Mouse (Mus musculus) kidney, embryonic 15.5 days (tissue): ENCODE measurements at regions not wholly inside any gene's neighbourhood (a gene's known extent, or its start where the extent isn't known, plus 50 kb on each side); places are given as distances from the start of the nearest gene placed in this dataset.

Experiments used
- ATAC-seq: fragments of 200-750 bp; cut with Nextera tagmentation; replicated peaks from 2 replicates; pipeline ENCODE4 v1.8.0; 2017; ENCODE audit warnings: moderate TSS enrichment; ENCODE audit not compliant: low FRiP score
- H3K27ac ChIP-seq: fragments of 300-500 bp; sonication (generic); 2 replicates; pipeline ENCODE4 v1.5.1; 2015; ENCODE audit warnings: mild to moderate bottlenecking, inconsistent platforms
- H3K27me3 ChIP-seq: fragments of 300-500 bp; sonication (generic); 2 replicates; pipeline ENCODE4 v1.6.1; 2015; ENCODE audit warnings: inconsistent platforms
- H3K36me3 ChIP-seq: fragments of 300-500 bp; sonication (generic); 2 replicates; pipeline ENCODE4 v1.6.1; 2015; ENCODE audit warnings: inconsistent platforms
- H3K4me1 ChIP-seq: fragments of 300-500 bp; sonication (generic); 2 replicates; pipeline ENCODE4 v1.6.1; 2015; ENCODE audit warnings: inconsistent platforms
- H3K4me2 ChIP-seq: fragments of 300-500 bp; sonication (generic); 2 replicates; pipeline ENCODE4 v1.6.1; 2015; ENCODE audit warnings: moderate library complexity, mild to moderate bottlenecking, inconsistent platforms
- H3K4me3 ChIP-seq: fragments of 300-500 bp; sonication (generic); replicated peaks from 2 replicates; pipeline ENCODE4 v1.5.1; 2015; ENCODE audit warnings: mild to moderate bottlenecking, inconsistent platforms
- H3K9ac ChIP-seq: fragments of 300-500 bp; sonication (generic); 2 replicates; pipeline ENCODE4 v1.6.1; 2015; ENCODE audit warnings: mild to moderate bottlenecking, inconsistent platforms
- H3K9me3 ChIP-seq: fragments of 300-500 bp; sonication (generic); replicated peaks from 2 replicates; pipeline ENCODE4 v1.6.1; 2016; ENCODE audit warnings: inconsistent platforms
- WGBS: fragments of 180-500 bp; shearing (Covaris S2); methylation state at CpG from one replicate; pipeline ENCODE4 v1.1.7; 2015; ENCODE audit warnings: mixed read lengths; 5-methylcytosine and 5-hydroxymethylcytosine counted together

DNA sequence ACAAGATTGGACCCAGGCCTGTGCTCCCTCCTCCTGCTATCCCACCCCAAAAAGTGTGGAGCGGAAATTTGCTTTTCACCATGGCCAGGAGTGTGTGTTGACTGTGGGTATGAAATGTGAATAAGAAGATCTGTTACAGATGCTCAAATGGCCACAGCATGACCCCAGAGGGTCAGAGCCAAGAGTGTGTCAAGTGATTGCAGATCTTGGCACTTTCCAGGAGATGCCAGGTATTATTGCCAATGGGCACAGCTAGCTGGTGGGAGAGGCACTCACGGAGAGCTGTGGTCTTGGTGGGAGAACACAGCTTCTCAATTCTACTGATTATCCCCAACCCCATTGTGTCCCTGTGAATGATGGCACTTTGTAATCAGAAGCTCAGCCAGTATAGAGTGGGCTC is 62.7 kb downstream of the Smim20 start:
- Histone ChIP-seq H3K9me3 (no peaks in the 10 kb centered on the region), H3K36me3 (no peaks in the 10 kb centered on the region), H3K4me3 (no peak overlapping the region), H3K27ac (no peak overlapping the region), H3K4me1 (0 out of 2 replicates have a peak, but pooled peaks cover 5% of the 10 kb centered on the region), H3K27me3 (peaks cover 6% of the 10 kb centered on the region), H3K9ac (no peak overlapping the region), H3K4me2 (no peak overlapping the region)
- ATAC-seq = no peak
- 91% methylated on average over 2 of the region's 2 CpGs for WGBS

GRCm38 (mm10) chr5:53336704-53337103 is 69.8 kb downstream of the Smim20 start:
- no peak for ATAC-seq
- Histone ChIP-seq H3K4me2 (no peak overlapping the region), H3K9ac (no peak overlapping the region), H3K4me1 (no peaks in the 10 kb centered on the region), H3K9me3 (no peaks in the 10 kb centered on the region), H3K27ac (no peak overlapping the region), H3K4me3 (no peak overlapping the region), H3K27me3 (no peaks in the 10 kb centered on the region), H3K36me3 (no peaks in the 10 kb centered on the region)
- 84% methylated on average over 6 of the region's 6 CpGs for WGBS

- Histone ChIP-seq H3K27ac (no peak overlapping the region), H3K4me1 (no peaks in the 10 kb centered on the region), H3K27me3 (no peaks in the 10 kb centered on the region), H3K4me3 (no peak overlapping the region), H3K4me2 (no peak overlapping the region), H3K36me3 (no peaks in the 10 kb centered on the region), H3K9ac (no peak overlapping the region), H3K9me3 (no peaks in the 10 kb centered on the region)
- WGBS = 30% methylated on average over 3 of the region's 3 CpGs
- ATAC-seq = no peak
Measured at GRCm38 (mm10) chr5:53337816-53338215, 70.9 kb downstream of the Smim20 start.

GRCm38 (mm10) chr5:53345164-53345563 is 78.3 kb downstream of the Smim20 start:
- Histone ChIP-seq H3K9ac (no peak overlapping the region), H3K9me3 (no peaks in the 10 kb centered on the region), H3K36me3 (no peaks in the 10 kb centered on the region), H3K4me2 (no peak overlapping the region), H3K4me3 (no peak overlapping the region), H3K4me1 (peaks cover 12% of the 10 kb centered on the region), H3K27me3 (no peaks in the 10 kb centered on the region), H3K27ac (no peak overlapping the region)
- no peak for ATAC-seq
- 83% methylated on average over 8 of the region's 8 CpGs for WGBS

GRCm38 (mm10) chr5:53346028-53346427 is 79.1 kb downstream of the Smim20 start:
- H3K4me2 ChIP-seq = no peak overlapping the region
- H3K9ac ChIP-seq = no peak overlapping the region
- no peak overlapping the region for H3K27ac ChIP-seq
- ATAC-seq = no peak
- peaks cover 12% of the 10 kb centered on the region for H3K4me1 ChIP-seq
- WGBS = 55% methylated on average over 8 of the region's 8 CpGs
- no peaks in the 10 kb centered on the region for H3K9me3 ChIP-seq
- H3K4me3 ChIP-seq = no peak overlapping the region
- no peaks in the 10 kb centered on the region for H3K36me3 ChIP-seq
- H3K27me3 ChIP-seq = no peaks in the 10 kb centered on the region

DNA sequence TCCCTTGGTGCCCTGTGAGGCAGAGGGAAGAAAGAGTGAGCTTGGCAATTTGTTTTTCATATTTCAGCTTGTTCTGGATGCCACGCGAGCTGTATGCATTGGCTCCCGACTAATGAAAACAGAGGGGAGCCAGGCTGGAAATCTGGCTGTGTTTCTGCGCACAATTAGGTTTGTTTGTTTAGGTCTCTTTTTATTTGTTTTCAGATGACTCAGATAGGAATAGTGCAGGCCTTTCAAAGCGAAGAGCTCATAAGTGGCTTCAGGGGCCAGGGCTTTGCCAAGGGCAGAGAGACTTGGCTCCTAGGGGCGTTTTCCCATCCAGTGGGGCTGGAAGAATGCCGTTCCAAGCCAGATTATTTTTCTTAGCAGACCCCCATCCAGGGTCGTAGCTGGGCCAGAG is 79.9 kb downstream of the Smim20 start:
- H3K9ac ChIP-seq = no peak overlapping the region
- H3K36me3 ChIP-seq = no peaks in the 10 kb centered on the region
- H3K4me3 ChIP-seq = no peak overlapping the region
- no peak for ATAC-seq
- no peak overlapping the region for H3K4me2 ChIP-seq
- H3K4me1 ChIP-seq = peaks cover 12% of the 10 kb centered on the region
- no peaks in the 10 kb centered on the region for H3K9me3 ChIP-seq
- no peak overlapping the region for H3K27ac ChIP-seq
- no peaks in the 10 kb centered on the region for H3K27me3 ChIP-seq
- WGBS = 42% methylated on average over 8 of the region's 8 CpGs

DNA sequence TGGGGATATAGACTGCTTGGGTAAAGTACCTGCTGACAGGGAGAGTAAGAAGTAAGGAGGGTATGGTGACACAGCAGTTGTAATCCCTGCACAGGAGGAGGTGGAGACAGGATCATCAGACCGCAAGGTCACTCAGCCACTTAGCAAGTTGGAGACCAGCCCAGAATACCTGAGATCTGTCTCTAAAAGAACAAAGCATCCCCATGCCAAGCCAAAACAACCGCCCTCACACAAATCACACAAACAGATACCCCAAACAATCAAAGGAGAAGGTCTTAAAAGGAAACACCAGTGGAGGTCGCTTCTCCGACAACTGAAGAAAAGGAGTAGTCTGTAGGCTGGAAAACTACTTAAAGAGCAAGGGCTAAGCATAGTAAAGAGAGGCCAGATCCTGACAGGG is 86.0 kb downstream of the Smim20 start:
- Histone ChIP-seq H3K4me3 (no peak overlapping the region), H3K9me3 (no peaks in the 10 kb centered on the region), H3K9ac (no peak overlapping the region), H3K27me3 (no peaks in the 10 kb centered on the region), H3K27ac (no peak overlapping the region), H3K4me1 (0 out of 2 replicates have a peak, but pooled peaks cover 2% of the 10 kb centered on the region), H3K36me3 (no peaks in the 10 kb centered on the region), H3K4me2 (no peak overlapping the region)
- WGBS = 60% methylated on average over 4 of the region's 4 CpGs
- no peak for ATAC-seq

DNA sequence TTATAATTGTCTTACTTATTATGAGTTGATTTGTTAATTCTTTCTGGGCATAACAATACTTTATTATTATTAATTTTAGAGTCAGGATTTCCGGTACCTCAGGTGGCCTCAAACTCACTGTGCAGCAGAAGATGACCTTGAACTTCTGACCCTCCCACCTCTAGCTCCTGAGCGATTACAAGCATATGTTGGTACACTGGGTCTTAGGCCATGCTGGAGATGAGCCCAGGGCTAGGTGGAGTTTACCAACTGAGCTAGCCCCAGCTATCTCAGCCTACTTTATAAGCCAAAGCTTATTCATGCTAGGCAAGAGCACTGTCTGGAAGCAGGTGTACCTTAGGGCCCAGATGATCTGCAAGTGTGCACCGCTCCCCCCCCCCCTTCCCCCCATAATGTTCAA is 87.4 kb downstream of the Smim20 start:
- H3K4me3 ChIP-seq = no peak overlapping the region
- H3K4me1 ChIP-seq = 0 out of 2 replicates have a peak, but pooled peaks cover 2% of the 10 kb centered on the region
- H3K4me2 ChIP-seq = no peak overlapping the region
- no peaks in the 10 kb centered on the region for H3K27me3 ChIP-seq
- no peaks in the 10 kb centered on the region for H3K36me3 ChIP-seq
- ATAC-seq = 0 out of 2 replicates have a peak, but pooled peaks have one; percentile 19
- WGBS = 85% methylated on average over 3 of the region's 3 CpGs
- no peaks in the 10 kb centered on the region for H3K9me3 ChIP-seq
- H3K9ac ChIP-seq = no peak overlapping the region
- H3K27ac ChIP-seq = no peak overlapping the region

- no peak overlapping the region for H3K27ac ChIP-seq
- no peaks in the 10 kb centered on the region for H3K9me3 ChIP-seq
- H3K4me3 ChIP-seq = no peak overlapping the region
- peak; percentile 88; the same call in 1 of the 2 replicates for ATAC-seq
- peak overlapping the region; percentile 30; the same call in 1 of the 2 replicates for H3K4me2 ChIP-seq
- 0 out of 2 replicates have a peak, but pooled peaks cover 2% of the 10 kb centered on the region for H3K4me1 ChIP-seq
- H3K27me3 ChIP-seq = no peaks in the 10 kb centered on the region
- WGBS = under 1% methylated on average over 6 of the region's 6 CpGs
- H3K36me3 ChIP-seq = no peaks in the 10 kb centered on the region
- H3K9ac ChIP-seq = no peak overlapping the region
Measured at GRCm38 (mm10) chr5:53355069-53355468, 88.2 kb downstream of the Smim20 start.

DNA sequence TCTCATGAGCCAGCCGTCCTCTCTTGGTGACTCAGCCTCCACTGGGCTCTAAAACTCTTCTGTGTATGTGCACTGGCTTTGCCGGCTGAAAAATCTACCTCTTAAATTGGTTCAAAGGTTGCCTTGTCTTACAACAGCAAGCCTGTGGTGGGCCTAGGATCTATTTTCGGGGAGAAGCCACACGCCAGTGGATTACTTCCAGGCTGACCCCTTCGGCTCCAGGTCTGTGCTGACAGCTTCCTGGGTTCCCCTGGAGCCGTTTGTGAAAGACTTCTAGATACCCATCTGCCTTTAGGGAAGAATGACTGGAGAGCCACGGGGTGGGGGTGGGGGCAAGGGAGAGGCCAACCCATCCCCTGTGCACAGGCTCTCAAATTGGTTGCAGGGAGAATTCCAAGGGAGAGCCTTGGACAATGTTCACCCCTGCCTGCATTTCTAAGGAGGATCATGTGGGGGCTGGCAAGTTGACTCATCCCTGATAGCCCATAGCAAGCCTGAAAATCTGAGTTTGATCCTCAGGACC is 90.3 kb downstream of the Smim20 start:
- 61% methylated on average over 7 of the region's 7 CpGs for WGBS
- Histone ChIP-seq H3K4me3 (no peak overlapping the region), H3K9ac (no peak overlapping the region), H3K9me3 (no peaks in the 10 kb centered on the region), H3K27ac (no peak overlapping the region), H3K36me3 (no peaks in the 10 kb centered on the region), H3K4me2 (no peak overlapping the region), H3K4me1 (0 out of 2 replicates have a peak, but pooled peaks cover 2% of the 10 kb centered on the region), H3K27me3 (no peaks in the 10 kb centered on the region)
- ATAC-seq = no peak

DNA sequence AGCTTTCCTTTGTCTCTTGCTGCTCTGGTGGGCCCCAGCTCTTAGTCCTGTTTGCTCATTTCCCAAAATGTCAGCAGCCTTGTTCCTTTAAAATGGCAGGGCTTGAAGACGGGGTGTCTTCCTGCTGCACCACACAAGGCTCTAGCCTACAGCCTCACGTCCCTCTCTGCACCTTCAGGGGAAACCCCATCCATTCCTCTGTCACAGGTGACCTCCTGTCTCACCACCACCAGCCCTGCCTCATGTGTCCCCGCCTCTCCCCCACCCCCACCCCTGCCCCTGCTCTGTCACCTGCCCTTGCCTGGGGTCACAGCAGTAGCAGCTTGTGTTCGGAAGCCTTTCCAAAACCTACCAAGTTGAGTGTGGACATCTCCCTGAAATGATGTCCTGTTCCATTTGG is 91.3 kb downstream of the Smim20 start:
- Histone ChIP-seq H3K36me3 (no peaks in the 10 kb centered on the region), H3K9ac (no peak overlapping the region), H3K4me2 (no peak overlapping the region), H3K4me1 (0 out of 2 replicates have a peak, but pooled peaks cover 2% of the 10 kb centered on the region), H3K9me3 (no peaks in the 10 kb centered on the region), H3K4me3 (no peak overlapping the region), H3K27ac (no peak overlapping the region), H3K27me3 (no peaks in the 10 kb centered on the region)
- WGBS = 43% methylated on average over 4 of the region's 4 CpGs
- no peak for ATAC-seq

DNA sequence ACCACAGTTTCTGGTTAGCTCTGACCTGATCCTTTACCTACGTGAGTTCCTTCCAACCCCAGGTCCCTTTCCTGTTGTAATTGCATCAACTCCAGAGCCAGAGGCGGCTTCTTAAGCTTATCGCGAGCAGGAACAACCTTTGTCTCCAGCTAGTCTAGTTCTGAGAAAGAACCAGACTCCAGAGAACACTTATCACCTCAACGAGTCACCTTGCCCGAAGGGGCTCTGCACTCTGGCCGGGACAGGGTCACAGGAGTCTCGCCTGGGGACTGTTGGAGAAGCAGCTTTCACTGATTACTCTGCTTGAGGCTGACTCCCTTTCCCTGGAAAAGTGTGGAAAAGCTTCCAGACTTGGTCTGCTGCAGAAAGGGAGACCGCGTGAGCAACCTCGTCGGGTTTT is 93.0 kb downstream of the Smim20 start:
- ATAC-seq = no peak
- H3K4me2 ChIP-seq = no peak overlapping the region
- no peaks in the 10 kb centered on the region for H3K9me3 ChIP-seq
- no peak overlapping the region for H3K9ac ChIP-seq
- H3K27ac ChIP-seq = no peak overlapping the region
- H3K4me1 ChIP-seq = 0 out of 2 replicates have a peak, but pooled peaks cover 2% of the 10 kb centered on the region
- no peak overlapping the region for H3K4me3 ChIP-seq
- no peaks in the 10 kb centered on the region for H3K36me3 ChIP-seq
- no peaks in the 10 kb centered on the region for H3K27me3 ChIP-seq
- 84% methylated on average over 12 of the region's 12 CpGs for WGBS

DNA sequence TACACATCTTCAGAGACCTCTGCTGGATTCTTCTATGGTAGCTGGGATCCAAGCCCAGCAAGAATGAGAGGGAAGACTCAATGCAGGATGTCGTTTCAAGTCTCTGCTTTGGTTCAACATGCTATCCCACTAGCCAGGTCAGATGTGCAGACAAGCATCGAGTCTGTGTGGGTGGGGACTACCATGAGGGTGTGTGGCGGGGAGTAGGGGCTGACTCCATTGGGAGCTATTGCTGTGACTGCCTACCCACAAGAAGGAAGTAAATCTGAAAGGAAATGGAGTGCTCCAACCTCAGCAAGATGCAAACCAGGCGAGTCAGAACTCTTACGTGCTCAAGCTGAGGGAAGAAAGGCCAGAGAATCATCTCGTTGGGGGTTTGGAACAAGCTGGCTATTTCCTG is 94.4 kb downstream of the Smim20 start:
- no peaks in the 10 kb centered on the region for H3K27me3 ChIP-seq
- no peak overlapping the region for H3K9ac ChIP-seq
- H3K4me3 ChIP-seq = no peak overlapping the region
- H3K4me2 ChIP-seq = no peak overlapping the region
- no peaks in the 10 kb centered on the region for H3K4me1 ChIP-seq
- ATAC-seq = no peak
- no peaks in the 10 kb centered on the region for H3K36me3 ChIP-seq
- no peaks in the 10 kb centered on the region for H3K9me3 ChIP-seq
- no peak overlapping the region for H3K27ac ChIP-seq
- 80% methylated on average over 6 of the region's 6 CpGs for WGBS
